Mouse (Mus musculus): Measurements from ENCODE around the gene Olfr112. TPM values are rescaled to one million over a fixed set of nuclear protein-coding genes. Genes with fewer than 3 reads are reported as not detected.
"Not testable (repeated sequence)": the region's sequence is repeated elsewhere in the genome, so short reads cannot be mapped to it uniquely, and the experiment has no call there.

Olfr112 gene
- polyA plus RNA-seq, 1 experiment from 2014 or later, result not detected

- H3K9me3 ChIP-seq (ENCODE audit: control insufficient read depth, low read length); ATAC-seq; H3K9ac ChIP-seq (ENCODE audit: low read depth, low read length); H3K27ac ChIP-seq (ENCODE audit: low read length); H3K36me3 ChIP-seq (ENCODE audit: control insufficient read depth, insufficient read depth, low read length); H3K4me1 ChIP-seq (ENCODE audit: control insufficient read depth, insufficient read depth, low read length); H3K27me3 ChIP-seq (replicated peaks; ENCODE audit: control insufficient read depth, insufficient read depth, low read length); H3K4me3 ChIP-seq (ENCODE audit: low read length); H3K4me2 ChIP-seq (ENCODE audit: low read depth, low read length): not testable (repeated sequence)
Observed at GRCm38 (mm10) chr17:37524612-37525011, 44.6 kb downstream of the Olfr112 start.

Other genes with a start within 250 kb of the Olfr112 start
- not detected in 2 replicates for gene Olfr103, start 229.8 kb downstream of the Olfr112 start, polyA plus RNA-seq (2015; fragmentation: Nextera tagmentation; extraction: Ambion mirVana)
- not detected in 2 replicates for gene Olfr104-ps, start 209.9 kb downstream of the Olfr112 start, polyA plus RNA-seq (2015; fragmentation: Nextera tagmentation; extraction: Ambion mirVana)
- not detected in 2 replicates for gene Olfr105-ps, start 190.4 kb downstream of the Olfr112 start, polyA plus RNA-seq (2015; fragmentation: Nextera tagmentation; extraction: Ambion mirVana)
- not detected in 2 replicates for gene Olfr106-ps, start 179.1 kb downstream of the Olfr112 start, polyA plus RNA-seq (2015; fragmentation: Nextera tagmentation; extraction: Ambion mirVana)
- not detected in 2 replicates for gene Olfr107, start 170.2 kb downstream of the Olfr112 start, polyA plus RNA-seq (2015; fragmentation: Nextera tagmentation; extraction: Ambion mirVana)
- not detected in 2 replicates for gene Olfr108, start 124.0 kb downstream of the Olfr112 start, polyA plus RNA-seq (2015; fragmentation: Nextera tagmentation; extraction: Ambion mirVana)
- not detected in 2 replicates for gene Olfr109, start 110.5 kb downstream of the Olfr112 start, polyA plus RNA-seq (2015; fragmentation: Nextera tagmentation; extraction: Ambion mirVana)
- 0.10 TPM in 1 of 2 replicates, not detected in the other for gene H2-M2, start 85.9 kb downstream of the Olfr112 start, polyA plus RNA-seq (2015; fragmentation: Nextera tagmentation; extraction: Ambion mirVana)
- gene Olfr110, start 77.0 kb downstream of the Olfr112 start, polyA plus RNA-seq (2015; fragmentation: Nextera tagmentation; extraction: Ambion mirVana), result not detected in 2 replicates
- gene Olfr111, start 61.4 kb downstream of the Olfr112 start, polyA plus RNA-seq (2015; fragmentation: Nextera tagmentation; extraction: Ambion mirVana), result not detected in 2 replicates
- not detected in 2 replicates for gene Olfr113, start 8.2 kb upstream of the Olfr112 start, polyA plus RNA-seq (2015; fragmentation: Nextera tagmentation; extraction: Ambion mirVana)
- gene Olfr114, start 23.3 kb upstream of the Olfr112 start, polyA plus RNA-seq (2015; fragmentation: Nextera tagmentation; extraction: Ambion mirVana), result not detected in 2 replicates
- not detected in 2 replicates for gene Olfr115, start 57.7 kb upstream of the Olfr112 start, polyA plus RNA-seq (2015; fragmentation: Nextera tagmentation; extraction: Ambion mirVana)
- not detected in 2 replicates for gene Olfr116, start 57.7 kb upstream of the Olfr112 start, polyA plus RNA-seq (2015; fragmentation: Nextera tagmentation; extraction: Ambion mirVana)
- not detected in 2 replicates for gene Olfr117, start 94.3 kb upstream of the Olfr112 start, polyA plus RNA-seq (2015; fragmentation: Nextera tagmentation; extraction: Ambion mirVana)
- not detected in 2 replicates for gene Olfr118, start 97.5 kb upstream of the Olfr112 start, polyA plus RNA-seq (2015; fragmentation: Nextera tagmentation; extraction: Ambion mirVana)
- gene Olfr119, start 127.1 kb upstream of the Olfr112 start, polyA plus RNA-seq (2015; fragmentation: Nextera tagmentation; extraction: Ambion mirVana), result not detected in 2 replicates
- not detected in 2 replicates for gene Olfr120, start 152.4 kb upstream of the Olfr112 start, polyA plus RNA-seq (2015; fragmentation: Nextera tagmentation; extraction: Ambion mirVana)
- not detected in 2 replicates for gene Olfr121, start 179.4 kb upstream of the Olfr112 start, polyA plus RNA-seq (2015; fragmentation: Nextera tagmentation; extraction: Ambion mirVana)
- gene Olfr122, start 199.2 kb upstream of the Olfr112 start, polyA plus RNA-seq (2015; fragmentation: Nextera tagmentation; extraction: Ambion mirVana), result not detected in 2 replicates
- gene Olfr123, start 224.1 kb upstream of the Olfr112 start, polyA plus RNA-seq (2015; fragmentation: Nextera tagmentation; extraction: Ambion mirVana), result not detected in 2 replicates
- not detected in 2 replicates for gene Olfr124, start 230.4 kb upstream of the Olfr112 start, polyA plus RNA-seq (2015; fragmentation: Nextera tagmentation; extraction: Ambion mirVana)